Mouse (Mus musculus) lung, postnatal 14 days (tissue): ENCODE data around the gene Fzd1.

Experiments
- DNase-seq: peaks from one replicate; pipeline ENCODE4 v3.0.0; 2021

Fzd1 gene

DNA sequence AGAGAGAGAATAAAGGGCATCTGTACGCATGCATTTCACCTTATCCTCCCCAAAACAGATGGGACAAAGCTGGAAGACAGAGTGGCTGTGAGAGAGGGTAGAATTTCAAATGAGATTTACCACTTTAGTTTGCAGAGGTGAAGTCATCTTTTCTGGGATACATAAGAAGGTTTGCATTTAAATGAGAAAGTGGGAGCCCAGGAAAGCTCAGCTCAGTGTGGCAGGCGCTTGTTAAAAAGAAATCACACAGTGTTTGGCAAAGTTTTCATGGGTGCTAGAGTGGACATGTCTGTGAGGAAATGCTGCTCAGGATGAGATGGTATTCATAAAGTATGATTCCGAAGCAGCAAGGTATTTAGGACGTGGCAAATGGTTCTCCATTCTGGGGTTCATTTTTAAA lies 15.1 kb downstream of the Fzd1 start:
- no peak for DNase-seq

DNA sequence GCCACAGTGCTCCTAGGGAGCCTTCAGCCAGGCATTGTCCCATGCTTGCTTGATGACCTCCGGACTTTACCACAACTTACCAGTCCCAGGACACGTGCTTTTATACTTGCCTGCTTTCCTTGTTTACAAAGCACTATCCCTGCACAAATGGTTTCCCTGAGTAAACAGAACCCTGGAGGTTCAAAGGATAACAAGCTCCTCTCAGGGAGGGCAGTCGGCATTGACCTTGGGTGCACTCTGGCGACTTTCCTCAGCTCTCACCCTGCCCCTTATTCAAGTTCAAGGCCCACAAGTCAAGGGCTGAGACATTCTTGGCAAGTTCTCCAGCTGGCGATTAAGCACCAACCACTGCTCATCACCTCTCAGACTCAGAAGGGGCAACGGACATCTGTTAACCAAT lies 20.8 kb downstream of the Fzd1 start:
- no peak for DNase-seq

DNA sequence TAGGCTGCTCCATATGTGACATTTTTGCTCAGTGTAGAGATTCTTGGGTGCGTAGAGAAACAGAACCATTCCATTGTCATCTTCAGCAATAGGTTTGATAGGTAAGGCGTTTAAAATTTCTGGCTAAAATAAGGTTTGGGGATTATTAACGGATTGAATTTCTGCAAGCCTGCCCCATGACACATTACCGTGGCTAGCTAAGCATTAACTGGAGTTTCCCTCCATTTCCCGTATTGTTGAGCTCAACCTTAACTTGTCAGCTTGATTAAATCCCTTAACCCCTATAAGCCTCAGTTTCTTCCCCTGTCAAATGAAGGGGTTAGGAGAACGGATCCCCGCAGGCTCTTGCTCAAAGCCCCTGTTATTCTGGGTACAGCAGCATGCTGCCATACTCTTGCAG lies 22.4 kb downstream of the Fzd1 start:
- no peak for DNase-seq

DNA sequence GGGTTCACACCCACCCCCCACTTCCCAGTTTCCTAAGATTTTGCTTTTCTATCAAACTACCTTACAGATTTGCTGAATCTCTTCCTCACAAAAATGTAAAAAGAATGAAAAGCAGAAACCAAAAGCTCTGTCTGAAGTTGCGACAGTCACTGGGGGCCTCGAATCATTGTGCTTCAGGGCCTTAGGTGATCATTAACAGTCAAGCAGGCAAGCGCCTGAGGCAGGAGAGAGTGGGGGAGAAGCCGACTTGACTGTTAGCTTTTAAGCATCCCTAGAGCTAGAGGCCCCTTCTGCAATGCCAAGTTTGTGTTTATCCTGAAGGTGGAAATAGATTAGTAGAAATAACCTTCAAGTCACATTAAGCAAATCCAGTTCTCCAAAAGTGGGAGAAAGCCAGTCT lies 24.6 kb downstream of the Fzd1 start:
- DNase-seq, result no peak

DNA sequence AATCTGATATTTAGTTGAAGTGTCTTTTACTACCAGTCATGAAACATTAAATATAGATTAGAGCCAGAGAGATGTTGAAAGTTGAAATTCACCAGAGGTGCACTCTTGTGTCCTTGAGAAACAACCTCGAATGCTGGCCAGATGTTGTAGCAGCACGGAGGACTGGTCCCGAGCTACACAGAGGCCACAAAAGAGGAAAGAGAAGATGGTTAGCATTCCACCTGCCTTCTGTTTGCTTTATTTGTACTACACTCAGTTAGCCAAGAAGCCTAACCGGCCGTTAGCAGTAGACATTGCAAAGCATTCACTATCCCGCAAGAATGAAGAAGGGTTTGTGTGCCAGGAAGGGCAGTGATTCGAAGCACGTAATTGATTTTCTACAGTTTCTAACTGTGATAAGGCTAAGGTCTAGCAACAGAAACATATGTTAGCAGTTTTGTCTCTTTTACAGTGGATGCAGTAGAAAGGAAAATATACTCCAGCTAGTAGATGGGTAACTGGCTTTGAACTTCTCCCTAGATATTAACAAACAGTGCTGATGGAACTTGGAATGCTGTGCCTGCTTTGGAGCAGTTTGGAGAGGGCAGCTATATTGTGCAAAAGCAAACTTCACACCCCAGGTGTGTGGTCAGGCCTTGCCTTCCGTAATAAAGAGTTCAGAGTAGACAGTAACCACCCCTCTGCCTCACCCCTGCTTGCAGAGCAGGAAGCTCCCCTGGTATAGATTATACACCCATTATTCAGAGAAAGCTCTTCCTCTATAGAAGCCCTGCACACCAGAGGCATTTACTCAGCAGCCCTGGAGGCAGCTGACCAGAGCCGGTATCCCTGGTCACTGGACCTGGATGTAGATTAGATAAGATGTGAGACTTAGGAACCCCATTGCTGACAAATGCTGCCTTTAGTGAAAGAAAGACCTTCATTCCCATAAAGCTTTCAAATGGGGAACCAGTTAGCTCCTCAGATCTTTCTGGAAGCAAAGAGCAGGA lies 25.3 kb downstream of the Fzd1 start:
- no peak for DNase-seq

DNA sequence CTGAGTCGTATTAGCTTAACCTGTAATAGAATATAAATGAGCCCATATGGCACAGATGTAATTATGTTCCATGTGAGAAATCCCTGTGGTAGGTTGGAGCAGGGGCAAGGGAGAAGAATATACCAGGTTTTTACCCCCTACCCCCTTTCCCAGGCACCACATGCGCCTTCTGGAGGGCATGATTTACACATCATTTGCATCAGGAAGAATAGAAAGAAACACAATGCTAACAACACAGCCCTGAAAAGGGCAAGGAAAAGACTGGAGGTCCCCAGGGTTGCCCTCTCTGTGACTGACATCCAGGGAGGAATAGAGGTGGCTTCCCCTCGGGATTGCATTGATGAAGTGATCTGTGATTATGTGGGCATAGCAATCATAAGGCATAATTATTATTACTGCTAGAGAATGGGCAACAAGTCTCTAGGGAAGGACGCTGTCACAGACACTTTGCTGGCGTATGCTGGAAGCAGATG lies 26.1 kb downstream of the Fzd1 start:
- no peak for DNase-seq

DNA sequence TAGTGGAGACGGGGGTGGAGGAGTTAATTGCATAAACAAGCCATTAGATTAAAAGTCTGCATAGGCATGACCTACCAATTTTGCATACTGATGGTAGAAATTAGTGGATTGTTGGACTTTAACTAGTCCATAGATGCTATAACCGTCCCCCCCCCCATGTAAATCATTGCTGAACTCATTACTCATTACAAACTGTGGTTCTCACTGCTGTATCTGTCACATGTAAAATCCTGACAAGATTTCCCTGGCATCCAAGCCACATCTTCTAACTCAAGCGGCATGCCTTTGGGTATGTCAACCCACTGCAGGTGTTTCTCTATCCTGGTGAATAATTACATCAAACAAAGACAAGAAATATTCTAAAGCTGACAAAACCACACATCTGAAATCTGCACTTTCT lies 26.8 kb downstream of the Fzd1 start:
- DNase-seq, result no peak
